Mouse (Mus musculus) intestine, embryonic 14.5 days (tissue): ENCODE measurements around the gene Ranbp9. TPM values are rescaled to one million over a fixed set of nuclear protein-coding genes. Genes with fewer than 3 reads are reported as not detected.
"Not testable (repeated sequence)": the region's sequence is repeated elsewhere in the genome, so short reads cannot be mapped to it uniquely, and the experiment has no call there.

ENCODE experiments used
- ATAC-seq: fragments of 200-750 bp; cut with Nextera tagmentation; replicated peaks from 2 replicates; pipeline ENCODE4 v1.8.0; 2017; ENCODE audit warnings: low read depth, moderate number of reproducible peaks, moderate TSS enrichment, moderate library complexity; ENCODE audit not compliant: low FRiP score, low TSS enrichment
- DNase-seq: peaks from one replicate; pipeline ENCODE4 v3.0.0-alpha.2; 2018; ENCODE audit warnings: low spot score
- H3K27ac ChIP-seq: fragments of 300-500 bp; sonication (generic); 2 replicates; pipeline ENCODE4 v1.5.1; 2014; ENCODE audit warnings: low read depth, mild to moderate bottlenecking, control low read depth
- H3K27me3 ChIP-seq: fragments of 300-500 bp; sonication (generic); replicated peaks from 2 replicates; pipeline ENCODE4 v1.6.1; 2014; ENCODE audit warnings: low read length, control low read depth; ENCODE audit not compliant: control insufficient read depth, insufficient read depth
- H3K36me3 ChIP-seq: fragments of 300-500 bp; sonication (generic); 2 replicates; pipeline ENCODE4 v1.6.1; 2014; ENCODE audit warnings: low read length, control low read depth; ENCODE audit not compliant: control insufficient read depth, insufficient read depth
- H3K4me1 ChIP-seq: fragments of 300-500 bp; sonication (generic); replicated peaks from 2 replicates; pipeline ENCODE4 v1.6.1; 2014; ENCODE audit warnings: low read length, control low read depth, mixed read lengths; ENCODE audit not compliant: control insufficient read depth, insufficient read depth
- H3K4me2 ChIP-seq: fragments of 300-500 bp; sonication (generic); 2 replicates; pipeline ENCODE4 v1.6.1; 2014; ENCODE audit warnings: low read length
- H3K4me3 ChIP-seq: fragments of 300-500 bp; sonication (generic); 2 replicates; pipeline ENCODE4 v1.5.1; 2014; ENCODE audit warnings: low read depth, low read length, control low read depth, mixed read lengths
- H3K9ac ChIP-seq: fragments of 300-500 bp; sonication (generic); 2 replicates; pipeline ENCODE4 v1.6.1; 2014; ENCODE audit warnings: mild to moderate bottlenecking, low read length
- H3K9me3 ChIP-seq: fragments of 300-500 bp; sonication (generic); 2 replicates; pipeline ENCODE4 v1.6.1; 2016; ENCODE audit warnings: low read length, control low read depth; ENCODE audit not compliant: control insufficient read depth
- WGBS: fragments of 180-500 bp; shearing (Covaris S2); extraction: QIAGEN DNeasy Blood & Tissue Kit; methylation state at CpG from one replicate; pipeline ENCODE4 v1.1.7; 2014; 5-methylcytosine and 5-hydroxymethylcytosine counted together
- polyA plus RNA-seq: library from polyadenylated mRNA; unstranded; fragments of >200 nt; fragmentation: Nextera tagmentation; extraction: Ambion mirVana; gene quantifications from 2 replicates; pipeline ENCODE4 v1.2.1, GENCODE M21; 2014

Ranbp9 gene
- polyA plus RNA-seq, 1 experiment from 2014 or later = 11.1 TPM

GRCm38 (mm10) chr13:43477098-43477697, 3.9 kb downstream of the Ranbp9 start:
- Histone ChIP-seq H3K9me3 (no peaks in the 10 kb centered on the region), H3K4me3 (no peak overlapping the region), H3K9ac (no peak overlapping the region), H3K27me3 (no peaks in the 10 kb centered on the region), H3K27ac (no peak overlapping the region), H3K4me2 (no peak overlapping the region), H3K36me3 (no peaks in the 10 kb centered on the region), H3K4me1 (peaks cover 41% of the 10 kb centered on the region)
- ATAC-seq (no peak), DNase-seq (no peak)
- WGBS = 86% methylated on average over 3 of the region's 3 CpGs

GRCm38 (mm10) chr13:43476226-43476625, 4.9 kb downstream of the Ranbp9 start:
- Histone ChIP-seq H3K4me2 (no peak overlapping the region), H3K9me3 (no peaks in the 10 kb centered on the region), H3K27ac (no peak overlapping the region), H3K27me3 (no peaks in the 10 kb centered on the region), H3K4me3 (no peak overlapping the region), H3K4me1 (peaks cover 37% of the 10 kb centered on the region), H3K9ac (no peak overlapping the region), H3K36me3 (no peaks in the 10 kb centered on the region)
- DNase-seq (no peak), ATAC-seq (no peak)
- 74% methylated on average over 7 of the region's 7 CpGs for WGBS

DNA sequence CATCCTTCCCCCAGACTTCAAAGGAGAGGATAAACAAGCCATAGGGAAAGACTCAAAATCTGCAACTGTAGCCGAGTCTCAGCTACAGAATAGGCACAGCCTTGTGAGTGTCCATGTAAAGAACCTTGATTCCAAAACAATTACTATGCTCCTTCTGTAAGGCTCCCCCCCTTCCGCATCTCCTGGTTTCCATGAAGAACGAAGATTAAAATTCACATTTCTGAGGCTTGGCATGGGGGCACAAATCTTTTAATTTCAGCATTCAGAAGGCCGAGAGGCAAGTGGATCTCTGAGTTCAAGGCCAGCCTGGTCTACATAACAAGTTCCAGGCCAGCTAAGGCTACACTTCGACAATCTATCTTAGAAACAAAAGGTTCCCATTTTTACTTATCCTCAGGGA, 6.4 kb downstream of the Ranbp9 start:
- 82% methylated on average over 5 of the region's 5 CpGs for WGBS

GRCm38 (mm10) chr13:43471861-43472260, 9.2 kb downstream of the Ranbp9 start:
- not testable (repeated sequence) for DNase-seq, H3K36me3 ChIP-seq, H3K27ac ChIP-seq, ATAC-seq, H3K27me3 ChIP-seq, H3K4me3 ChIP-seq, H3K4me2 ChIP-seq, H3K9ac ChIP-seq, H3K9me3 ChIP-seq
- H3K4me1 ChIP-seq = peaks cover 24% of the 10 kb centered on the region
- WGBS = 93% methylated on average over 1 of the region's 1 CpGs

More for the DNA sequence above, 6.4 kb downstream of the Ranbp9 start:
- no peak overlapping the region for H3K27ac ChIP-seq
- no peak for DNase-seq
- ATAC-seq = no peak
- H3K4me3 ChIP-seq = no peak overlapping the region
- no peak overlapping the region for H3K4me2 ChIP-seq
- no peak overlapping the region for H3K9ac ChIP-seq
- no peaks in the 10 kb centered on the region for H3K9me3 ChIP-seq
- peaks cover 37% of the 10 kb centered on the region for H3K4me1 ChIP-seq
- H3K36me3 ChIP-seq = peaks cover 5% of the 10 kb centered on the region; the same call in 1 of the 2 replicates
- no peaks in the 10 kb centered on the region for H3K27me3 ChIP-seq

GRCm38 (mm10) chr13:43469607-43470006, 11.5 kb downstream of the Ranbp9 start:
- 93% methylated on average over 1 of the region's 1 CpGs for WGBS
- Histone ChIP-seq H3K9me3 (peaks cover 4% of the 10 kb centered on the region; the same call in 1 of the 2 replicates), H3K4me2 (no peak overlapping the region), H3K27ac (no peak overlapping the region), H3K9ac (no peak overlapping the region), H3K27me3 (no peaks in the 10 kb centered on the region), H3K4me3 (no peak overlapping the region), H3K4me1 (peaks cover 17% of the 10 kb centered on the region), H3K36me3 (peaks cover 5% of the 10 kb centered on the region; the same call in 1 of the 2 replicates)
- ATAC-seq (no peak), DNase-seq (no peak)

- H3K4me3 ChIP-seq = no peak overlapping the region
- no peak for DNase-seq
- H3K27ac ChIP-seq = no peak overlapping the region
- 96% methylated on average over 2 of the region's 2 CpGs for WGBS
- H3K27me3 ChIP-seq = no peaks in the 10 kb centered on the region
- no peaks in the 10 kb centered on the region for H3K4me1 ChIP-seq
- H3K9me3 ChIP-seq = peaks cover 3% of the 10 kb centered on the region; the same call in 1 of the 2 replicates
- H3K4me2 ChIP-seq = no peak overlapping the region
- H3K9ac ChIP-seq = no peak overlapping the region
- no peak for ATAC-seq
- H3K36me3 ChIP-seq = 0 out of 2 replicates have a peak, but pooled peaks cover 6% of the 10 kb centered on the region
These were observed 16.5 kb downstream of the Ranbp9 start for GRCm38 (mm10) chr13:43464605-43465004.

DNA sequence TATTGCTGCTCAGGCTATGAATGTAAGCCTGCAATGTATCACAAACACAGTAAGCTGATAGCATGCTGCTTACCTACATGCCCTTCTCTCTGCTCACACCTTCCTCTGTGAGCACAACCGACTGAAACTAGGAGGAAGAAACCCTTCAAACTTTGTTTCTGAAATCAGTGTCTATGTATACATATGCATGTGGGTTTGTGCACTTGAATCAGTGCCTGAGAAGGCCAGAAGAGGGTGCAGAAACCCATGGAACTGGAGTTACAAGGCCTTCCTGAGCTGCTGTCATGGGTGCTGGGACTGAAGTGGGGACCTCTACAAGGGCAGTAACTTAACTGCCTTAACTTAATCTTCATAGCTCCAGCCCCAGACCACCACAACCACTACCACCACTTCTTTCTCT, 23.9 kb downstream of the Ranbp9 start:
- Histone ChIP-seq H3K9me3 (no peaks in the 10 kb centered on the region), H3K4me3 (no peak overlapping the region), H3K27me3 (no peaks in the 10 kb centered on the region), H3K36me3 (0 out of 2 replicates have a peak, but pooled peaks cover 6% of the 10 kb centered on the region), H3K27ac (no peak overlapping the region), H3K4me2 (no peak overlapping the region), H3K4me1 (no peaks in the 10 kb centered on the region; the same call in 1 of the 2 replicates), H3K9ac (no peak overlapping the region)
- ATAC-seq (no peak), DNase-seq (no peak)
- WGBS = 53% methylated on average over 1 of the region's 1 CpGs

- DNase-seq (no peak), ATAC-seq (no peak)
- Histone ChIP-seq H3K9ac (no peak overlapping the region), H3K4me1 (no peaks in the 10 kb centered on the region; the same call in 1 of the 2 replicates), H3K9me3 (no peaks in the 10 kb centered on the region), H3K27me3 (no peaks in the 10 kb centered on the region), H3K4me3 (no peak overlapping the region), H3K36me3 (no peaks in the 10 kb centered on the region), H3K4me2 (no peak overlapping the region), H3K27ac (no peak overlapping the region)
- WGBS = 73% methylated on average over 7 of the region's 7 CpGs
These were observed 26.7 kb downstream of the Ranbp9 start for GRCm38 (mm10) chr13:43454431-43454830.
